Mouse (Mus musculus): ENCODE data around the gene Ncoa7.

Ncoa7 gene

DNA sequence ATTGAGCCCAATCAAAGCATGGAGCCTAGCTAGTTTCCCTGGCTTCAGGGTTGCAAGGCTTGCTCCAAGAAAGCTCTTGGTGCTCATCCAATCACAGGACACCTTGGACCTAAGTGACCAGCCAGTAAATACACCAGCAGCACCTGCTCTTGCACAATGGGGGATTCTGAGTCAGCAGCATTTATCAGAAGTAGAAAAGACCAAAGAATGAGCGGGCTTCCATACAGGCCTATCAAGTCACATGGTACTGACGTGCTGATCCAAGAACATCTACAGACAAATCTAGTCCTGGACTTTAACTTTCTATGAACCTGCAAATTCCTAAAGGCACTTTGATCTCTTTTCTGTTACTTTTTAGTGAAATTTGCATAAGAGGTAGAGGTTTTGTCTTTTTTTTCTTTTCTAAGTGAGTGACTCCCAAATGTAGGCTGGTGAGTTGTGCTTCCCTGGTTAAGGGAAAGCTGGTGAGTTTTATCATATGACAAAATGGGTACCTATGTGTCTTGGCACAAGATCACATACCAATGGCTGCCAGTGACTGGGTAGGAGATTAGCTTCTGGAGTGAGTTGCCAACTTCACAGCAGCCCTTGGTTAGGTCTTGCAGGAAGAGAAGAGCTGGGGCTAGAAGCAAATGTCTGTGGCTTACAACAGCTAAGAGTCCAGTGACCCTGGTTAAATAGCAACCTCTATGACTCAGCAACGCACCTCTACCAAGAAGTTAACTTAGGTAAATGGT is 57.7 kb downstream of the Ncoa7 start:
- no peak for DNase-seq (ENCODE audit: low spot score)

DNA sequence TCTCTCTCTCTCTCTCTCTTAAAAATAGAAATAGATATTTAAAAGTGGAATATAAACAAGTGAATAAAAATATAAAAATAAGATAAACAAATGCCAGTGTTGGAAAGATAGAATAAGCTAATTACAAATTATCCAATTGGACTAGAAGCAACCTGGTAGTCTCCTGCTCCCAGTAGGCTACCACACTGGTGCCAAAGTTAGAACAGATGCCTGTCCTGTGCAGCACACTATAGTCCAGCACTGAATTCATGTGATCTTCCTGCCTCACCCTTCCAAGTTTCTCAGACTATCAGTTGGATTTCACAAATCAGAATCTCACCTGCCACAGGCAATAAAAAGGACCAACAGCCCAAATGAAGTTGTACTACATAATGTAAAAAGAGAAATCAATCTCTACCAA is 59.9 kb downstream of the Ncoa7 start:
- no peak for DNase-seq (ENCODE audit: low spot score)

DNA sequence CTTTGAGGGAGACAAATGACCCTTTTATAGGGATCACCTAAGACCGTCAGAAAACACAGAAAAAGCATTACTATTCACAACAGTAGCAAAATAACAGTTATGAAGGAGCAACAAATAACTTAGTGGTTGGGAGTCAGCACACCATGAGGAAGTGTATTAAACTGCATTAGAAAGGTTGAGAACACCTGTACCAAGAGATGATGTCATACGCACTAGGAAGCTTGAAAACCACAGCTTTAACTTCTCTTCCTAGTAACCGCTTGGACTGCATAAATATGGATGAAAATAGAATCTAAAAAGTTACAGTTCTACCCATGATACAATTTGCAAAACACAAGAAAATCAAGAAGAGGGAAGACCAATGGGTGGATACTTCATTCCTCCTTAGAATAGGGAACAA is 64.7 kb downstream of the Ncoa7 start:
- DNase-seq (ENCODE audit: low spot score), result no peak

DNA sequence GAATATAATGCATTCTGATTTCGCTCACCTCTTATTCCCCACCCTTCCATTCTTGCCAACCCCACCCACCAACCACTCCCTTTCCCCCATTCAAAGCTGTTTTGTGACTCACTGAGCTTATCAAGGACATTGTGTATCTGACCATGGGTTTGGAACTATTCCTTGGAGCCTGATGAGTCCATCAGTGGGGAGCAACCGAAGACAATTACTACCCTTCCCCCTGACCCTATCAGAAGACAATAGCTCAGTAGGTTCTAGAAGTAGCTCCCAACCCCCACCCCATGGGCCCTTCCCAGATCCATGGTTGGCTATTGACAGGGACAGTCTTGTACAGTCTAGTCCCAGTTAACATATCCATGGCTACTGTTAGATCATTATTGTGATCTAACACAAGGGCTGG is 65.8 kb downstream of the Ncoa7 start:
- no peak for DNase-seq (ENCODE audit: low spot score)

DNA sequence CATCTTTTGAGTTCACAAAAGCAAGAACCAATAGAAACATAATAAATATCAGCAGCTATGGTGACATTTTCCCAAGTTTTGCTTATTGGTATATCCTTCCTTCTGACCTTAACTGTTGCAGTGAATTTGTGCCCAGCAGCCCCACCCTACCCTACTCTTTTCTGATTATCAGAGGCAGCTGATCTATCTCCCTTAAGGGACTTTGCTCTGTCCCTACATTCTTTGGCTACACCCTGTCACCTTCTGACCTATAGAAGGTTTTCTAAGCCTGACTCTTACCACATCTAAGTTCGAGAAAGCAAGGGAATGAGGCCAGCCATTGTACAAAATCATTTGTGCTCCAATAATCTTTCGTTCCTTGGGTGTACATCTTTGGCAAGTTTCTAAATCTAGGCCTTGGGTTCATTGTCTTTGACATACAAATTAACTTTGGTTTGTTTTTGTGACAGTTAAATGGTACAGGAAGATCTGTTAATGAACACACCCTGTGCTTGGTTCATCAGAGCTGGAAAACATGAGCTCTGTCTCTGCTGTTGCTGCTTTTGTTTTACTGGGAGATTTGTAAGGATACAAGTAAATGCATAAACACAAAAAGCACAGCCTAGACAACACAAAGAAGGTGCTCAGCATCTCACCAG is 69.9 kb downstream of the Ncoa7 start:
- DNase-seq (ENCODE audit: low spot score), result no peak

DNA sequence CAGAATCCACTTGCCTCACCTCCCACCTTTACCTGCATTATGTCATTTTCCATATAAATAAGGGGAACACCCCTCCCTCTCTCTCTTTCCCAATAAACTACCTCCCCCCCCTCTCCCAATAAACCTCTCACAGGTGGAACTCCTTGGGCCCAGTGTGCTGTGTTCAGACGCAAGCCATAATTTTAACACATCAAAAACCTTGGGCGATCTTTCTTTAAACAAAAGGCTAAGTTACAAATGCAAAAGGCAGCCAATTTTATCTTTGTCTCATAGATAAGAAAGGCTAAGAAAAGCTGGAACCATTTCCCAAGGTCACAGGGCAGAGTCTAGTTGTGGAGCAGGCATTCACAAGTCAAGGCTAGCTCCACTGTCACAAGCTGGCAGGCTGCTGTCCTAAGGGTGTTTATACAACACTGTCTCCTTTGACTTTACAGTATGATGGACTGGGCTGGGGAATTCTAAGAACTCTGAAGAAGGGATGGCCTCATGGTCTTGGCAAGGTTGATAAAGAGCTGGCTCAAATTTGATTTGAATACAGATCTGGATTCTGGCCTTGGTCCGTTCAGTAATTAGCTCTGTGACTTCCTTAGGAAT is 71.7 kb downstream of the Ncoa7 start:
- DNase-seq (ENCODE audit: low spot score), result no peak

DNA sequence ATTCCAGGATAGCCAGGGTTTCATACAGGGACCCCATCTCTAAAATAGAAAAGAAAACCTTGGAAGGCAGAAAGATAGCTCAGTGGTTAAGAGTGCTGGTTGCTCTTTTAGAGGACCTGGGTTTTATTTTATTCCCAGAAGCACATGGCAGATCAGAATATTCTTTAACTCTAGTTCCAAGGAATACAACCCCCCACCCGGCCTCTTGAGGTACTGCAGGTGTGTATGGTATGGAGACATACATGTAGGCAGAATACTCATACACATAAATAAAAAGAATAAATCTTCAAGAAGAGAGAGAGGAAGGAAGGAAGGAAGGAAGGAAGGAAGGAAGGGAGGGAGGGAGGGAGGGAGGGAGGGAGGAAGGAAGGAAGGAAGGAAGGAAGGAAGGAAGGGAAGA is 72.3 kb downstream of the Ncoa7 start:
- DNase-seq (ENCODE audit: low spot score), result no peak

DNA sequence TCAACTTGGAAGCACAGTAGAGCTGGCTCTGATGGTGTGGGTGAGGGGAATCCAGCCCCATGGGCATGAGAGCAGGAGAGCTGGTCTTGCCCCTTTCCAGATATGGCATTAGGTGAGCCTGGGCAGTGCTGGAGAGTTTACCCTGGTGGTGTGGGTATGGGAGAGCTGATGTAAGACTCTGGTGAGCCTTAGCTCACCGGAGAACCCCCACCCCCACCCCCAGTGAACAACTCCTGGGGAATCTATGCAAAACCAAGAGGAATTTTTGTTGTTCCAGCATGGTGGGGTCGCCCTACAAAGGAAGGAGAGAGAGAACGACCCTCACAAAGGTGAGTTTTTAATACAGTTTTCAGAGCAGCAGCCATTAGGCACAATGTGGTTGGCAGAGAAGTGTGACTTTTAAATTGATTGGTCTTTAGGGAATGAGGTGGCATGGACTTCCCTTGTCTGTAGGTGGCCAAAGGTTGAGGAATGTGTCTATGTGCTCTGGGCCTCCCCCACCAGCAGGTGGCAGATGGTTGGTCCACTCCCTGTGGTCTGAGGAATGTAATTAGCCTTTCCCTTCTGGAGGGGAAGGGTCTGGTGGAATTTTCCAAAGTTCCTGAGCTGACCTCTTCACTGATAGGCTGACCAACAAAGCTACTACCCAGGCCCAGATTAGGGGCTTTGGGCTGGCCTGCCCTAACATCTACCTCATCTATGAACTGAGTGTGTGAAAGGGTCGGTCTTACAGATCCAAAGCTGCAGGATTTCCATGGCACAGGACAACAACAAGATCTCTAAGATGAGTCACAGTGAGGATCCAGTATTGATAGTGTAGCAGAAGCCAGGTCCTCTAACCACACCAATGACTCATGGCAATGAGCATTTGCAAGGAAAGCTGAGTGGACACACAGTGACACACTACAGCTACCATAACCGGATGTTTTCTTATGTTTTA is 73.7 kb downstream of the Ncoa7 start:
- no peak for DNase-seq (ENCODE audit: low spot score)

DNA sequence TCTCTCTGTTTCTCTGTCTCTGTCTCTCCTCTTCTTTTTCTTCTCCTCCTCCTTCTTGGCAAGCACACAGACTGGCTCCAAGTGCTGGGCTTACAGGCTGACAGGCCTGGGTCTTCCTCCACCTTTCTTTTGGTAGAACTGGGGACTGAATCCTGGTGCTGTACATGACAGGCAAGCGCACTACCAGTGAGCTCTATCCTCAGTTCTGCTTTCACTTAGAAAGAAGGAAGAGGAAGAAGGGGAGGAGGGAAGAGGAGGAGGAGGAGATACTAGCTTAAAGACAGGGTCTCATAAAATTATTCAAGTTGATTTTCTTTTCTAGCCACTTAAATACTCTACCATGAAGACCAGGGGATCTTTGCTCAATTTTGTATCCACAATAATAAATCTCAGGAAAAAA is 80.1 kb downstream of the Ncoa7 start:
- DNase-seq (ENCODE audit: low spot score), result no peak

DNA sequence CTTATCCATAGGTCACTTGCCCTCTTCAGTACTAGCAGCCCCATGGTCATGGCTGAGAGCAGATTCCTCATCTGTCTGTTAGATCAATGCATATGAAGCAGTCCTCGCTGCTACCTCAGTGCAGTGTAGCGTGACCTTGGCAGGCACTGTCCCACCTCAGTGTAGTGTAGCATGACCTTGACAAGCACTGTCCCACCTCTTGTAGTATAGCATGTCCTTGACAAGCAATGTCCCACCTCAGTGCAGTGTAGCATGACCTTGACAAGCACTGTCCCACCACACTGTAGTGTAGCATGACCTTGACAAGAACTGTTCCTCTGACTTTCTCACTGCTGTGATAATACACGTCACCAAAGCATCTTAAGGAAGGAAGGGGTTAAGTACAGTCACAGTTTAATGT is 82.6 kb downstream of the Ncoa7 start:
- no peak for DNase-seq (ENCODE audit: low spot score)

DNA sequence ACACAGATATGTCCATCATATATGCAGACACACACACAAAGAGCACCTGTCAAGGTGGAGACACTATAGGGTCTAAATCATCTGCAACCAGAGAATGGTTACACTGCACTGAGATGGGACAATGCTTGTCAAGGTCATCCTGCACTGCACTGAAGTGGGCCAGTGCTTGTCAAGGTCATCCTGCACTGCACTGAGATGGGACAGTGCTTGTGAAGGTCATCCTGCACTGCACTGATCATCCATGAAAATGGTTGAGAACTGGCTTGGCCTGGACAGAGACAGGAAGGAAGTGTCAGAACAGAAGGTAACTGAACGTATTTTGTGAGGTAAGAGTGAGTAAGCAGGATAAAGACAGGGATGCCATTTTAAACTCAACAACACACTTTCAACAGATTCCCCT is 83.2 kb downstream of the Ncoa7 start:
- no peak for DNase-seq (ENCODE audit: low spot score)

DNA sequence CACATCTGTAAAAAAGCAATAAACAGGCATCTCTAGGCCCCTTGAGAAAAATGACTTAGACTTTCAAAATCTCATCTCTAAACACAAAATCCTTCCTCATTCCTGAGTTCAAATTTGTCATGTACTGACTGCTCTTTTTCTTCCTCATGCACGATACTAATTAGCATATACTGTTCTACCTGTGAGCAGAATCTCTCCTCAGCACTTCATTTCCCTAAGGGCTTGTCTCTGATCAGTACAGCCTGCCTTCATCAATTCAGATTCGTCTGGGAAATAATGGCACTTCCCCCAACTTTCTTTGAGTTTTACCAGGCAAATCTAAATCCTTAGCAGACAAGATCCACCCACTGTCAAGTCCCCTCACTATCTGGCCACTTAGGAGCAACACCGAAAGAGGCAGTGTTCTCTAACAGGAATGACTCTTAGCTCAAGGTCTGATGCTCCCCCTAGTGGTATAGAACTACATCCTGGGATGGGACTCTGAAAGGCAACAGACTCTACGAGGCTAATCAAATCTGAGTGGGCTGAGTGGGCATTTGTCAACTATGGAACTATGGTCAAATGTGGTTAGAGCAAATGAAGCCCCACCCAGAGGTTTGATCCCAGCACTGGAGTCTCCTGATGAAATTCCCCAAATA is 84.3 kb downstream of the Ncoa7 start:
- peak; percentile 16 for DNase-seq (ENCODE audit: low spot score)

DNA sequence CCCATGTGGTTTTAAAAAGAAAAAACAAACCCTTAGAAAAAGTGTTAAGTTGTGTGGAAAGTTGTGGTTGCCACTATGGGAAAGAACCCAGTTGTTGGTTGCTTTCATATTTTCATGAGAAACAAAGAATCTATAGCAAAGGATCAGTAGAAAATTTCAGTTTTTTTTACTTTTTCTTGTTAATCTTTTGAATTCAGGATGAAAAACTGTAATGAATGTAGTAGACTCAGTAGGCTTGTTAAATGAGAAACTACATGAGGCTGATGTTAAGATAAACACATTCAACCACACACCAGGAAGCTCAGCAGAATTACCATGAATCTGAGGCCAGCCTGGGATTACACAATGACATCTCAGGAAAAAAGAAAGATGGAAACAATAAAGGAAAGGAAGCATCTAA is 87.0 kb downstream of the Ncoa7 start:
- no peak for DNase-seq (ENCODE audit: low spot score)

DNA sequence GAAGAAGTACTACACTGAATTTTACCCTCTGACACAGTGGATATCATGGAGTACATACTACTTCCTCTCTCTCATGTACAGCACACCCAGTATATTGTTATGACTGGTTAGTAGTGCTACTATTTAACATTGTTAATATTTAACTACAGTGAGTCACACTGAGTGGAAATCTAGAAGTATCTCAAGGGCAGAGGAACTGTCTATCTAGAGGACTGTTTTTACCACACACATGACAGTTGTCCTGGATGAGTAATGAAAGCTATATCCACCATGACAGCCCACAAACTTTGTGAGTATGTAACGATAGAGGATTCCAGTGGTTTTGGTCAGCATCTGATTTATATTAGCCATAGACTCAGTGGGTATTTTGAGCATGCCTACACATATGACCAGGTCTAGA is 90.6 kb downstream of the Ncoa7 start:
- no peak for DNase-seq (ENCODE audit: low spot score)

DNA sequence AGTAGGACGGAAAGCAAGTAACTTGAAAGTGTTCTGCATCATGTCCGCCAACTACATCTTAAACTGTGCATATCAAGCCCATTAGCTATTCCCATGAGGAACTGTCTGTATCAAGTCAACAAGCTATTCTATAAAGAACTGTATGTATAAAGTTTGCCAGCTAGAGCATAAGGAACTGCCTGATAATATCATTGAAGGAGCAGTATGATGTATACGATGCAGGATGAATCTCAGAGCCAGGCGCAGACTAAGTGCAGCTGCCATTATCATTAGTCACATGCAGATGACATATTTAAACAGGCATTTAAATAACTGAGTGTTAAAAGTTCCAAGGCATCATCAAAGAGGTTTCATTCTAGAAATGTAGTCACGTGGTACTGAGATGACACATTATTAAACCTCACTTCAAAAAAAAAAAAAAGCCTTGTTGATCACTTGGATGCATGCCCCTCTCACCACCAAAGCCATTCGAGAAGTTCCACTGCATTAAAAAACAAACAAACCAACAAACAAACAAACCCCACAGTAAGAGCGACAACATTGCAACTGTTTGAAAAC is 93.2 kb downstream of the Ncoa7 start:
- DNase-seq (ENCODE audit: low spot score), result no peak

DNA sequence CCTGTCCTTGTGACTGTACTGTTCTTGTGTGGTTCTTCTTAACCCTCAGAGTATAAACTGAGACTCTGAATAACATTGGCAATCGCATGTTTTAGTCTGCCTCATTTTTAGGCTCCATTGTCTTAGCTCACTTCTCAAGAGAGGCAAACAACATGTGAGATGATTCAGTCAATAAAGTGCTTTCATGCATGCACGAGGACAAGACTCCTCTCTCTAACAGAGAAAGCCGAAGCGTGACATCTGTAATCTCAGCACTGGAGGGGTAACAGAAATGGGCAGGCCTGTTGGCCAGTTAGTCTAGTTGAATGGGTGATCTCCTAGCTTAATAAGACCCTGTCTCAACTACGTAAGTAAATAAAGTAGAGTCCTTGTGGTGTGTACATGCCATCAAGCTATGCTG is 95.1 kb downstream of the Ncoa7 start:
- no peak for DNase-seq (ENCODE audit: low spot score)

DNA sequence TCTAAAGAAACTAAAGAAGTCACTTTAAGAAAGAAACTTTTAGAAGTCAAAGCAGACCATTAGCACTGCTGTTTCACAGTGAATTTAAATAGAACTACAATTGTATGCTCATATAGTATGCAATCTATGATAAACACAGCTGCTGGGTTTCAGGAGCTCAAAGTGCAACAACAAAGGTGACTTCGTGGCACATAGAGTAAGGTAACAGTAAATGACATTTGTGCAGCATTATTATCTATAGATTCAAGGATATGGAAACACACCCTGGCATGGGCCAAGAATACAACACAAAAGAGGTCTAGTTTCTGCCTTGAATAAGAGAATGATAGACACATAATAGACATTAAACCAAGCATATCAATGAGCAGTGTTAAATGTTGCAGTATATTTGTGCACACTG is 100.5 kb downstream of the Ncoa7 start:
- no peak for DNase-seq (ENCODE audit: low spot score)

DNA sequence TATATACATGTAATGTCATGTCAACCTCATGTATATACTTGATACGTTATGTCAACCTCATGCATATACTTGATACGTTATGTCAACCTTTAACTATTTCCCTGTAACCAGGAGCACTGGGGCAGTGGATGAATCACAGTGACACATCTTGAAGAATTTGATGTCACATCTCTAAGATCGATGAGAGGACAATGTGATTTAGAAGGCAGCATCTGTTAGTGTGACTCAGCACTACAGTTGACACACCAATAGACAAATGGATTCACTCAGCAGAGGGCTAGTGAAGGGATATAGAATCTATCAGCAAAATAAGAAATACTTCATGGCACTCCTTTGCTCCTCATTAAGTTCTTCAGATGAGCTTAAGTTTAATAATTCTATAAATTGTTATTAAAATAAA is 116.3 kb downstream of the Ncoa7 start:
- no peak for DNase-seq (ENCODE audit: low spot score)

DNA sequence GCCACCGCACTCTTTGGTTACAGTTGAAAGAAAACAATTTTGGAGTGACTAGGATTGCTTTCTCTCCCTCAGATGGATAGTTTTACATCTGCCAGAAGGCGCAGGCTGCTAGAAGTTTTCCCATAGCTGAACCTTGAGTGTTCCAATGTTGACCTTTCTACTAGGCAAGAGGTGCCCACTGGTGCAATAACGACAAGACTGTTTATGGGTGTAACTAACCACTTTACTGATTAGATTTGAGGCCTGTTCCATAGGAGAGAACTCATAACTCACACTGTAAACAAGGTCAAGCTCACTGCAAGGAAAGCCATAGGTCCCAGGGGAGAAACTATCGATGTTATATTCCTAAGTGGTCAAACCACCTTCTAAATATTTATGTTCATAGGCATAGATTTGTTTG is 119.7 kb downstream of the Ncoa7 start:
- DNase-seq (ENCODE audit: low spot score), result no peak

DNA sequence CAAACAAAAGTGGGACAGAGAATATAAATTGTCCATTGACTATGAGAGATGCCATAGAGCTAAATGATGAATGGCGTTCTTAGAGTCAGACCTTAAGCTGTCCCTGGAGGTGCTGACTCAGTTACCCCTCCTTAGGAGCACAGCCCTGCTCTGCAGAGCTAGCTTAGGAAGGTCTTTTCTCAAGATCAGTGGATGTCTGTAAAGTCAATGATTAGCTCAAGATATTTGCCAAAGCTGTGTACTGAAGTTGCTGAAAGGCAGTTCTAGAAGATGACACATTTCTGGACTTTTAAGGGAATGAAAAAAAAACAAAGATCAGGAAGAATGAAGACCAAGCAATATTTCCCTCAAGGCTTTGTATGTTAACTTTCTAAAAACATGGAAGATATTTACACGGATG is 123.4 kb downstream of the Ncoa7 start:
- DNase-seq (ENCODE audit: low spot score), result no peak

DNA sequence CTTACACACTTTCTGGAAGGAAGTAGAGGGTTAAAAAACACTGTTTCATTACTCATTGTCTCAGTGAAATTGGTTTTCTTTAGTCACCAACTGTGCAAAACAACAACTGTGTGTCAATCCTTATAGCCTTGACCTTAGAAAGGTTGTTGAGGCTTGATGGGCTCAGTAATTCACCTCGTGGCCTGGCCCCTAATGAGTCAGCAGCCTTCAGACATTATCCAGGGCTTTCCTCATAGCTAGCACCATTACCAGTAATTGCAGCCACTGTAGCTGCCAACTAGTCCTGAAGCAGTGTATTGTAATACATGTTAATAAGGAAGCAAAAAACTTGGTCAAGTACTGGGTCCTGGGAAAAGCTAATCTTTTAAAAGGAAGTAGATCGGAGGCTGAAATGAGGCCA is 125.1 kb downstream of the Ncoa7 start:
- no peak for DNase-seq (ENCODE audit: low spot score)

DNA sequence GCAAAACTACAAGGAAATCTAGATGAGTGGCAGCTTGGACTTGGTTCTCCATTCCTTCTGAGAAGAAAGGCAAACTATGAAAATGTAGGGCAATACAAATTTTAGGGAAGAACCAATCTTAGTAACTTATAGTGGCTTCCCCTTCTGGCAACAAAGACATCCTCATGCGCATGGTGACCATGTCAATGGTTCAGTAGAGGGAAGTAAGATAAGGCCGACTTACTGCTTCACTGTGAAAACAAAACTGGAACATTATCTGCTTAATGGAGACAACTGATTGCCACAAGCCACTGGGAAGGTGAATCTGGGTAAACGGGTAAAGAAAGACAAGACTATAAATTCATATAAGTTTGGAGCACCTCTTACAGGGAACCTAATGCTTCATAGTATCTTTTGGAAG is 128.3 kb downstream of the Ncoa7 start:
- DNase-seq (ENCODE audit: low spot score), result no peak

All from ovary, postnatal 14 days (tissue).